Mouse (Mus musculus) lung, adult 2 months (tissue): ENCODE measurements around the gene Map3k11.

Experiments
- CTCF ChIP-seq: fragments of 200-500 bp; IDR thresholded peaks from 2 replicates; pipeline ENCODE4 v1.5.1; 2011; ENCODE audit warnings: mild to moderate bottlenecking, low read length, control low read depth; ENCODE audit not compliant: insufficient read depth
- POLR2A ChIP-seq: fragments of 200-500 bp; IDR thresholded peaks from 2 replicates; pipeline ENCODE4 v1.6.1; 2011; ENCODE audit warnings: low read depth, mild to moderate bottlenecking, control low read depth, low read length, borderline replicate concordance; ENCODE audit errors: extremely low read depth

DNA sequence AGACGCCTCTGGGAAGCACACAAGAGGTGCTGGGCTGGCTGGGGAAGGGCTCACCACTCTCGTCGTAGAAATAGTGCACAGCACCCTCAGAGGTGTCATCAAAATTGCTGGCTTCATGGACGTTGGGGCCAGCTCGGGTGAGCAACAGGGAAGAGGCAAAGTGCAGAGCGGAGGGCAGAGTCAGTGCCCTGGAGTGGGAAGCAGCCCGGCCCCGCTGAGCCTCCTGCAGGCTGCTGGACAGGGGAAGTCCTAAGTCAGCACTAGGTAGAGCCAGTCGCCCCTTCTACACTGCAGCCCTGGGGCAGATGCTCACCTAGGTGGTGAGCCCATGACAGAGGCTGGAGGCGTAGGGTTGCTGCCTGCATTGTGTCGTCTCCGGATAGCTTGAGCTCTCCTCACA is 4.3 kb upstream of the Map3k11 start:
- TF ChIP-seq CTCF (no peak), POLR2A (no peak)
